Mouse (Mus musculus): ENCODE data around the gene Erf. TPM values are rescaled to one million over a fixed set of nuclear protein-coding genes. Genes with fewer than 3 reads are reported as not detected.

Gene Erf
- polyA plus RNA-seq, 1 experiment from 2014 or later = 16.4 TPM

- no peak overlapping the region for H3K9ac ChIP-seq (ENCODE audit: low read depth, low read length)
- H3K4me2 ChIP-seq = no peak overlapping the region
- H3K36me3 ChIP-seq (ENCODE audit: control insufficient read depth, insufficient read depth, low read length) = peaks cover 18% of the 10 kb centered on the region
- H3K4me1 ChIP-seq (replicated peaks; ENCODE audit: control insufficient read depth, insufficient read depth, low read length) = peaks cover 15% of the 10 kb centered on the region
- no peak overlapping the region for H3K4me3 ChIP-seq (ENCODE audit: low read depth, low read length)
- H3K27me3 ChIP-seq (replicated peaks; ENCODE audit: control insufficient read depth, insufficient read depth, low read length) = no peaks in the 10 kb centered on the region
- H3K27ac ChIP-seq (ENCODE audit: low read depth, low read length) = no peak overlapping the region
- 78% methylated on average over 7 of the region's 7 CpGs for WGBS
- DNase-seq (ENCODE audit: low spot score) = no peak
- H3K9me3 ChIP-seq (ENCODE audit: control insufficient read depth, low read length) = no peaks in the 10 kb centered on the region
- no peak for ATAC-seq (replicated peaks; ENCODE audit: low FRiP score)
These were observed 9.9 kb downstream of the Erf start for GRCm38 (mm10) chr7:25240631-25241030.

- 4% methylated on average over 30 of the region's 30 CpGs for WGBS
- H3K4me3 ChIP-seq (ENCODE audit: low read depth, low read length) = peak overlapping the region; percentile 99
- peak overlapping the region; percentile 97 for H3K4me2 ChIP-seq
- ATAC-seq (replicated peaks; ENCODE audit: low FRiP score) = peak; percentile 58
- DNase-seq (ENCODE audit: low spot score) = peak; percentile 74
- H3K4me1 ChIP-seq (replicated peaks; ENCODE audit: control insufficient read depth, insufficient read depth, low read length) = peaks cover 17% of the 10 kb centered on the region
- H3K36me3 ChIP-seq (ENCODE audit: control insufficient read depth, insufficient read depth, low read length) = peaks cover 20% of the 10 kb centered on the region
- H3K9ac ChIP-seq (ENCODE audit: low read depth, low read length) = peak overlapping the region; percentile 71
- H3K27ac ChIP-seq (ENCODE audit: low read depth, low read length) = peak overlapping the region; percentile 63
- no peaks in the 10 kb centered on the region for H3K9me3 ChIP-seq (ENCODE audit: control insufficient read depth, low read length)
- no peaks in the 10 kb centered on the region for H3K27me3 ChIP-seq (replicated peaks; ENCODE audit: control insufficient read depth, insufficient read depth, low read length)
These were observed 11.5 kb downstream of the Erf start for GRCm38 (mm10) chr7:25238829-25239623.

GRCm38 (mm10) chr7:25238015-25238706, 12.4 kb downstream of the Erf start:
- under 1% methylated on average over 23 of the region's 23 CpGs for WGBS
- Histone ChIP-seq H3K9me3 (ENCODE audit: control insufficient read depth, low read length) (no peaks in the 10 kb centered on the region), H3K27me3 (replicated peaks; ENCODE audit: control insufficient read depth, insufficient read depth, low read length) (no peaks in the 10 kb centered on the region), H3K27ac (ENCODE audit: low read depth, low read length) (peak overlapping the region; percentile 63), H3K9ac (ENCODE audit: low read depth, low read length) (peak overlapping the region; percentile 99), H3K36me3 (ENCODE audit: control insufficient read depth, insufficient read depth, low read length) (peaks cover 19% of the 10 kb centered on the region), H3K4me3 (ENCODE audit: low read depth, low read length) (peak overlapping the region; percentile 99), H3K4me2 (peak overlapping the region; percentile 97), H3K4me1 (replicated peaks; ENCODE audit: control insufficient read depth, insufficient read depth, low read length) (peaks cover 17% of the 10 kb centered on the region)
- ATAC-seq (replicated peaks; ENCODE audit: low FRiP score) (peak; percentile 88), DNase-seq (ENCODE audit: low spot score) (peak; percentile 95)

- peak within 1 kb of the TSS; percentile 63 for H3K27ac ChIP-seq (ENCODE audit: low read depth, low read length)
- H3K9ac ChIP-seq (ENCODE audit: low read depth, low read length) = peak within 1 kb of the TSS; percentile 99
- peak within 1 kb of the TSS; percentile 99 for H3K4me3 ChIP-seq (ENCODE audit: low read depth, low read length)
- no peaks in the 10 kb centered on the region for H3K9me3 ChIP-seq (ENCODE audit: control insufficient read depth, low read length)
- H3K4me2 ChIP-seq = peak within 1 kb of the TSS; percentile 97
- ATAC-seq (replicated peaks; ENCODE audit: low FRiP score) = peak; percentile 83
- no peak for DNase-seq (ENCODE audit: low spot score)
- peaks cover 17% of the 10 kb centered on the region for H3K4me1 ChIP-seq (replicated peaks; ENCODE audit: control insufficient read depth, insufficient read depth, low read length)
- H3K36me3 ChIP-seq (ENCODE audit: control insufficient read depth, insufficient read depth, low read length) = peaks cover 20% of the 10 kb centered on the region
- H3K27me3 ChIP-seq (replicated peaks; ENCODE audit: control insufficient read depth, insufficient read depth, low read length) = no peaks in the 10 kb centered on the region
- under 1% methylated on average over 69 of the region's 76 CpGs for WGBS
These were observed 13.1 kb downstream of the Erf start, which contains the start of gene Gsk3a for GRCm38 (mm10) chr7:25237249-25238014. Gsk3a (minus strand) TSS chr7:25237851.

GRCm38 (mm10) chr7:25235526-25235925, 15.0 kb downstream of the Erf start:
- H3K4me2 ChIP-seq = peak overlapping the region; percentile 97
- ATAC-seq (replicated peaks; ENCODE audit: low FRiP score) (no peak), DNase-seq (ENCODE audit: low spot score) (no peak)
- no peaks in the 10 kb centered on the region for H3K9me3 ChIP-seq (ENCODE audit: control insufficient read depth, low read length)
- peaks cover 37% of the 10 kb centered on the region for H3K36me3 ChIP-seq (ENCODE audit: control insufficient read depth, insufficient read depth, low read length)
- H3K9ac ChIP-seq (ENCODE audit: low read depth, low read length) = peak overlapping the region; percentile 99
- H3K27ac ChIP-seq (ENCODE audit: low read depth, low read length) = no peak overlapping the region
- H3K4me1 ChIP-seq (replicated peaks; ENCODE audit: control insufficient read depth, insufficient read depth, low read length) = peaks cover 17% of the 10 kb centered on the region
- no peaks in the 10 kb centered on the region for H3K27me3 ChIP-seq (replicated peaks; ENCODE audit: control insufficient read depth, insufficient read depth, low read length)
- 92% methylated on average over 5 of the region's 5 CpGs for WGBS
- no peak overlapping the region for H3K4me3 ChIP-seq (ENCODE audit: low read depth, low read length)

- 72% methylated on average over 2 of the region's 2 CpGs for WGBS
- Histone ChIP-seq H3K4me3 (ENCODE audit: low read depth, low read length) (no peak overlapping the region), H3K9me3 (ENCODE audit: control insufficient read depth, low read length) (no peaks in the 10 kb centered on the region), H3K36me3 (ENCODE audit: control insufficient read depth, insufficient read depth, low read length) (peaks cover 57% of the 10 kb centered on the region), H3K4me2 (no peak overlapping the region), H3K4me1 (replicated peaks; ENCODE audit: control insufficient read depth, insufficient read depth, low read length) (peaks cover 13% of the 10 kb centered on the region), H3K27me3 (replicated peaks; ENCODE audit: control insufficient read depth, insufficient read depth, low read length) (no peaks in the 10 kb centered on the region), H3K27ac (ENCODE audit: low read depth, low read length) (no peak overlapping the region), H3K9ac (ENCODE audit: low read depth, low read length) (no peak overlapping the region)
- DNase-seq (ENCODE audit: low spot score) (no peak), ATAC-seq (replicated peaks; ENCODE audit: low FRiP score) (no peak)
These were observed 17.5 kb downstream of the Erf start for GRCm38 (mm10) chr7:25233061-25233460.

GRCm38 (mm10) chr7:25232101-25232648, 18.4 kb downstream of the Erf start:
- Histone ChIP-seq H3K4me2 (no peak overlapping the region), H3K9me3 (ENCODE audit: control insufficient read depth, low read length) (no peaks in the 10 kb centered on the region), H3K4me3 (ENCODE audit: low read depth, low read length) (no peak overlapping the region), H3K27me3 (replicated peaks; ENCODE audit: control insufficient read depth, insufficient read depth, low read length) (no peaks in the 10 kb centered on the region), H3K36me3 (ENCODE audit: control insufficient read depth, insufficient read depth, low read length) (peaks cover 64% of the 10 kb centered on the region), H3K4me1 (replicated peaks; ENCODE audit: control insufficient read depth, insufficient read depth, low read length) (peaks cover 13% of the 10 kb centered on the region), H3K27ac (ENCODE audit: low read depth, low read length) (no peak overlapping the region), H3K9ac (ENCODE audit: low read depth, low read length) (no peak overlapping the region)
- WGBS = 67% methylated on average over 5 of the region's 5 CpGs
- ATAC-seq (replicated peaks; ENCODE audit: low FRiP score) = no peak
- no peak for DNase-seq (ENCODE audit: low spot score)

- Histone ChIP-seq H3K27ac (ENCODE audit: low read depth, low read length) (no peak overlapping the region), H3K9me3 (ENCODE audit: control insufficient read depth, low read length) (no peaks in the 10 kb centered on the region), H3K4me2 (no peak overlapping the region), H3K27me3 (replicated peaks; ENCODE audit: control insufficient read depth, insufficient read depth, low read length) (no peaks in the 10 kb centered on the region), H3K36me3 (ENCODE audit: control insufficient read depth, insufficient read depth, low read length) (peaks cover 77% of the 10 kb centered on the region), H3K9ac (ENCODE audit: low read depth, low read length) (no peak overlapping the region), H3K4me1 (replicated peaks; ENCODE audit: control insufficient read depth, insufficient read depth, low read length) (peaks cover 3% of the 10 kb centered on the region; the same call in 1 of the 2 replicates), H3K4me3 (ENCODE audit: low read depth, low read length) (no peak overlapping the region)
- DNase-seq (ENCODE audit: low spot score) = no peak
- 88% methylated on average over 9 of the region's 9 CpGs for WGBS
- ATAC-seq (replicated peaks; ENCODE audit: low FRiP score) = no peak
These were observed 19.8 kb downstream of the Erf start for GRCm38 (mm10) chr7:25230690-25231285.
